Comparison of ENCODE assay signal across 13 mouse cellular contexts in the genomic region with DNA sequence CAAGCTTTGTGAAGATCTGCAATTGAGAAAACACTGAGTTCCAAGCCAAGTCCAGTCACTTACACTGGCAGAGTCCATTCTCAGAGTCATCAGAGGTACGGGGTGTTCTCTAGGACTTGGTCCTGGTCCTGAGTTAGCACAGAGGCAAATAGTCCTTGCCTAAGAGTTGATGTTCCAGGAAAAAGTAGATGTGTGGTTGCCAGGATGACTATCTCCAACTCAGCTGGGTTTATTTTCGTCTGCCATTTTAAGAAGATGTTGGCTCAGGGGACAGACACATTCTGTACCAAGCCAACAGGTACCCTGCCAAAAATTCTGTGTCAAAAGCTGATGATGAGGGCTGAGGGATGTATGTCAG.
DNase-seq lines count a peak whose midpoint lies in the region; ATAC-seq lines count a peak whose summit lies in the region.
"Had no signal": no experiment of that assay in that cellular context is flagged by ENCODE, and none has a peak within 500 bp of the region (broad histone marks: within the 10 kb centered on the region; RNA-seq: fewer than 3 reads in every experiment).

No protein-coding gene starts in this region.

- H3K27me3 ChIP-seq in kidney, embryonic 16.5 days (ENCODE audit: insufficient read depth, low read length): no peaks in the 10 kb centered on the region
- H3K27me3 ChIP-seq in liver, embryonic 12.5 days (replicated peaks): no peaks in the 10 kb centered on the region
- H3K27me3 ChIP-seq: embryonic facial prominence, embryonic 12.5 days; forebrain, embryonic 12.5 days; midbrain, embryonic 13.5 days had no signal

- peak; percentile 23 for DNase-seq in adrenal gland, postnatal 14 days
- no peak for DNase-seq in adrenal gland, postnatal 36 days
- DNase-seq in kidney, postnatal 4 days: no peak
- DNase-seq in fat pad, adult 2 months (ENCODE audit: extremely low read depth, low read depth, low spot score): peak; percentile 100
- DNase-seq in cerebellum, adult 9-10 months: no peak
- DNase-seq in right cerebral cortex, postnatal 4 days: no peak
- DNase-seq: cerebellum, postnatal 10 days; lung, embryonic 14.5 days had no signal

- peak overlapping the region; percentile 61; the same call in 1 of the 2 replicates for H3K27ac ChIP-seq in kidney, embryonic 16.5 days (ENCODE audit: low read length)
- H3K27ac ChIP-seq in liver, embryonic 12.5 days: no peak overlapping the region
- H3K27ac ChIP-seq: embryonic facial prominence, embryonic 12.5 days; forebrain, embryonic 12.5 days; midbrain, embryonic 13.5 days had no signal

- peak; percentile 13; the same call in 1 of the 2 replicates for ATAC-seq in kidney, embryonic 16.5 days (ENCODE audit: low FRiP score, low TSS enrichment)
- no peak for ATAC-seq in liver, embryonic 12.5 days
- ATAC-seq: midbrain, embryonic 13.5 days had no signal

- H3K9me3 ChIP-seq in kidney, embryonic 16.5 days (ENCODE audit: low read length): no peaks in the 10 kb centered on the region
- H3K9me3 ChIP-seq in liver, embryonic 12.5 days (replicated peaks): no peaks in the 10 kb centered on the region
- H3K9me3 ChIP-seq: embryonic facial prominence, embryonic 12.5 days; forebrain, embryonic 12.5 days; midbrain, embryonic 13.5 days had no signal

- H3K9ac ChIP-seq in kidney, embryonic 16.5 days (replicated peaks; ENCODE audit: low read length): no peak overlapping the region
- no peak overlapping the region for H3K9ac ChIP-seq in liver, embryonic 12.5 days
- H3K9ac ChIP-seq: embryonic facial prominence, embryonic 12.5 days; forebrain, embryonic 12.5 days; lung, embryonic 14.5 days; midbrain, embryonic 13.5 days had no signal

- no peak overlapping the region for H3K4me2 ChIP-seq in kidney, embryonic 16.5 days (replicated peaks; ENCODE audit: low read depth, low read length)
- peak overlapping the region; percentile 56 for H3K4me2 ChIP-seq in liver, embryonic 12.5 days
- H3K4me2 ChIP-seq: embryonic facial prominence, embryonic 12.5 days; forebrain, embryonic 12.5 days; lung, embryonic 14.5 days; midbrain, embryonic 13.5 days had no signal

- H3K36me3 ChIP-seq in kidney, embryonic 16.5 days (ENCODE audit: insufficient read depth, low read length): no peaks in the 10 kb centered on the region
- no peaks in the 10 kb centered on the region for H3K36me3 ChIP-seq in liver, embryonic 12.5 days
- H3K36me3 ChIP-seq: embryonic facial prominence, embryonic 12.5 days; forebrain, embryonic 12.5 days; midbrain, embryonic 13.5 days had no signal

- no peak overlapping the region for H3K4me3 ChIP-seq in kidney, embryonic 16.5 days (ENCODE audit: low read length)
- H3K4me3 ChIP-seq in liver, embryonic 12.5 days: no peak overlapping the region
- H3K4me3 ChIP-seq: embryonic facial prominence, embryonic 12.5 days; forebrain, embryonic 12.5 days; midbrain, embryonic 13.5 days had no signal

- 94% methylated on average over 2 of the region's 2 CpGs for WGBS in kidney, embryonic 16.5 days
- 60% methylated on average over 2 of the region's 2 CpGs for WGBS in liver, embryonic 12.5 days (ENCODE audit: insufficient replicate concordance)

- H3K4me1 ChIP-seq in kidney, embryonic 16.5 days (ENCODE audit: insufficient read depth, low read length): peaks cover 21% of the 10 kb centered on the region; the same call in 1 of the 2 replicates
- H3K4me1 ChIP-seq in liver, embryonic 12.5 days: peaks cover 46% of the 10 kb centered on the region
- H3K4me1 ChIP-seq: embryonic facial prominence, embryonic 12.5 days; forebrain, embryonic 12.5 days; midbrain, embryonic 13.5 days had no signal

Comparison
In these comparisons a context has a peak if more than half of its experiments do, and no peak if none do; other contexts are left out.
1. DNase-seq: peak in adrenal gland, postnatal 14 days (single experiment) and fat pad, adult 2 months (single experiment); none in adrenal gland, postnatal 36 days (0 of 2), kidney, postnatal 4 days (0 of 2), cerebellum, adult 9-10 months (single experiment) and right cerebral cortex, postnatal 4 days (single experiment).